Mouse (Mus musculus) small intestine, adult 2 months (tissue): Measurements from ENCODE around the gene Lrrc4b. TPM values are rescaled to one million over a fixed set of nuclear protein-coding genes. Genes with fewer than 3 reads are reported as not detected.

Experiments used
- H3K27ac ChIP-seq: fragments of 200-500 bp; 2 replicates; pipeline ENCODE4 v1.5.1; 2012; ENCODE audit warnings: low read depth, low read length, control low read depth, inconsistent platforms; ENCODE audit not compliant: insufficient read depth
- H3K27me3 ChIP-seq: fragments of 200-500 bp; 2 replicates; pipeline ENCODE4 v1.6.1; 2012; ENCODE audit warnings: mild to moderate bottlenecking, moderate library complexity, low read length, inconsistent platforms; ENCODE audit not compliant: control insufficient read depth, insufficient read depth
- H3K36me3 ChIP-seq: fragments of 200-500 bp; 2 replicates; pipeline ENCODE4 v1.6.1; 2012; ENCODE audit warnings: mild to moderate bottlenecking, low read length, control low read depth, inconsistent platforms; ENCODE audit not compliant: control insufficient read depth, insufficient read depth
- H3K4me1 ChIP-seq: fragments of 200-500 bp; 2 replicates; pipeline ENCODE4 v1.6.1; 2012; ENCODE audit warnings: low read length, inconsistent platforms, mixed read lengths; ENCODE audit not compliant: control insufficient read depth, insufficient read depth, insufficient read length
- H3K4me3 ChIP-seq: fragments of 200-500 bp; 2 replicates; pipeline ENCODE4 v1.5.1; 2012; ENCODE audit warnings: low read depth, mild to moderate bottlenecking, control low read depth, inconsistent platforms, low read length, moderate library complexity
- CTCF ChIP-seq: fragments of 200-500 bp; IDR thresholded peaks from 2 replicates; pipeline ENCODE4 v1.5.1; 2012; ENCODE audit warnings: low read depth, mild to moderate bottlenecking, control low read depth, inconsistent platforms, low read length, moderate library complexity, mixed read lengths; ENCODE audit not compliant: insufficient replicate concordance, insufficient read length; ENCODE audit errors: extremely low read depth
- POLR2A ChIP-seq: fragments of 200-500 bp; IDR thresholded peaks from 2 replicates; pipeline ENCODE4 v1.6.1; 2012; ENCODE audit warnings: low read depth, mild to moderate bottlenecking, control low read depth, inconsistent platforms, low read length, moderate library complexity
- WGBS: fragments of 180-500 bp; shearing (Covaris S2); methylation state at CpG from one replicate; pipeline ENCODE4 v1.1.7; 2018; 5-methylcytosine and 5-hydroxymethylcytosine counted together
- polyA plus RNA-seq: library from polyadenylated mRNA; depleted of rRNA; stranded (reverse); fragments of >200 nt; gene quantifications from 2 replicates; pipeline ENCODE4 v1.2.3, GENCODE M21; 2012

Gene Lrrc4b
- polyA plus RNA-seq, 1 experiment, result 1.1 TPM

GRCm38 (mm10) chr7:44487936-44488335 lies 59.1 kb downstream of the Lrrc4b start:
- WGBS, result 90% methylated on average over 7 of the region's 7 CpGs
- Histone ChIP-seq H3K4me3 (no peak overlapping the region), H3K36me3 (peaks cover 18% of the 10 kb centered on the region), H3K4me1 (no peaks in the 10 kb centered on the region), H3K27me3 (no peaks in the 10 kb centered on the region), H3K27ac (no peak overlapping the region)
- no peak for TF ChIP-seq CTCF
- no peak for TF ChIP-seq POLR2A

- Histone ChIP-seq H3K4me1 (no peaks in the 10 kb centered on the region), H3K27me3 (no peaks in the 10 kb centered on the region), H3K27ac (no peak overlapping the region), H3K36me3 (peaks cover 18% of the 10 kb centered on the region), H3K4me3 (no peak overlapping the region)
- WGBS, result 90% methylated on average over 8 of the region's 8 CpGs
- TF ChIP-seq CTCF, result no peak
- TF ChIP-seq POLR2A, result no peak
These were observed 59.7 kb downstream of the Lrrc4b start for GRCm38 (mm10) chr7:44488545-44488944.

GRCm38 (mm10) chr7:44490281-44490680 lies 61.5 kb downstream of the Lrrc4b start:
- TF ChIP-seq CTCF, result no peak
- TF ChIP-seq POLR2A, result no peak
- H3K27me3 ChIP-seq, result no peaks in the 10 kb centered on the region
- H3K27ac ChIP-seq, result no peak overlapping the region
- no peaks in the 10 kb centered on the region; the same call in 1 of the 2 replicates for H3K4me1 ChIP-seq
- WGBS, result 82% methylated on average over 4 of the region's 4 CpGs
- peaks cover 18% of the 10 kb centered on the region for H3K36me3 ChIP-seq
- H3K4me3 ChIP-seq, result no peak overlapping the region

- H3K27me3 ChIP-seq, result no peaks in the 10 kb centered on the region
- no peak overlapping the region for H3K27ac ChIP-seq
- WGBS, result 95% methylated on average over 5 of the region's 5 CpGs
- no peaks in the 10 kb centered on the region; the same call in 1 of the 2 replicates for H3K4me1 ChIP-seq
- TF ChIP-seq POLR2A (no peak), CTCF (no peak)
- H3K36me3 ChIP-seq, result peaks cover 18% of the 10 kb centered on the region
- H3K4me3 ChIP-seq, result no peak overlapping the region
These were observed 62.6 kb downstream of the Lrrc4b start for GRCm38 (mm10) chr7:44491391-44491790.

GRCm38 (mm10) chr7:44492166-44492826 lies 63.5 kb downstream of the Lrrc4b start:
- peaks cover 18% of the 10 kb centered on the region for H3K36me3 ChIP-seq

GRCm38 (mm10) chr7:44494681-44495080 lies 65.9 kb downstream of the Lrrc4b start:
- H3K27ac ChIP-seq, result no peak overlapping the region
- 94% methylated on average over 12 of the region's 12 CpGs for WGBS
- H3K4me1 ChIP-seq, result peaks cover 2% of the 10 kb centered on the region
- H3K27me3 ChIP-seq, result no peaks in the 10 kb centered on the region
- no peak for TF ChIP-seq CTCF
- no peak for TF ChIP-seq POLR2A
- H3K36me3 ChIP-seq, result peaks cover 18% of the 10 kb centered on the region
- no peak overlapping the region for H3K4me3 ChIP-seq

More at GRCm38 (mm10) chr7:44492166-44492826, 63.5 kb downstream of the Lrrc4b start:
- 94% methylated on average over 21 of the region's 21 CpGs for WGBS
- Histone ChIP-seq H3K4me3 (no peak overlapping the region), H3K27ac (no peak overlapping the region), H3K4me1 (peaks cover 2% of the 10 kb centered on the region), H3K27me3 (no peaks in the 10 kb centered on the region)
- no peak for TF ChIP-seq POLR2A
- TF ChIP-seq CTCF, result no peak

- Histone ChIP-seq H3K4me3 (no peak overlapping the region), H3K27ac (no peak overlapping the region), H3K36me3 (peaks cover 18% of the 10 kb centered on the region), H3K4me1 (peaks cover 2% of the 10 kb centered on the region), H3K27me3 (no peaks in the 10 kb centered on the region)
- 79% methylated on average over 7 of the region's 7 CpGs for WGBS
- no peak for TF ChIP-seq POLR2A
- no peak for TF ChIP-seq CTCF
These were observed 66.3 kb downstream of the Lrrc4b start for GRCm38 (mm10) chr7:44495086-44495485.
